Mouse (Mus musculus) forebrain, postnatal 0 days (tissue): ENCODE results near the gene Mbtd1. TPM values are rescaled to one million over a fixed set of nuclear protein-coding genes. Genes with fewer than 3 reads are reported as not detected.
A peak's percentile ranks its signal among the peaks of the same experiment; 100 is the strongest.

Source experiments
- ATAC-seq: fragments of 200-750 bp; cut with Nextera tagmentation; 2 replicates; pipeline ENCODE4 v1.8.0; 2017; ENCODE audit warnings: mild to moderate bottlenecking, moderate library complexity
- DNase-seq: peaks from one replicate; pipeline ENCODE4 v3.0.0-alpha.2; 2015
- H3K27ac ChIP-seq: fragments of 300-500 bp; sonication (generic); 2 replicates; pipeline ENCODE4 v1.5.1; 2014; ENCODE audit warnings: low read depth, mild to moderate bottlenecking, antibody characterized with exemption, low read length, moderate library complexity, mixed read lengths
- H3K27me3 ChIP-seq: fragments of 300-500 bp; sonication (generic); 2 replicates; pipeline ENCODE4 v1.6.1; 2014; ENCODE audit warnings: mild to moderate bottlenecking, low read length, mixed read lengths; ENCODE audit not compliant: insufficient read depth
- H3K36me3 ChIP-seq: fragments of 300-500 bp; sonication (generic); 2 replicates; pipeline ENCODE4 v1.6.1; 2014; ENCODE audit warnings: mild to moderate bottlenecking, moderate library complexity; ENCODE audit not compliant: insufficient read depth
- H3K4me1 ChIP-seq: fragments of 300-500 bp; sonication (generic); 2 replicates; pipeline ENCODE4 v1.6.1; 2014; ENCODE audit warnings: antibody characterized with exemption; ENCODE audit not compliant: insufficient read depth
- H3K4me2 ChIP-seq: fragments of 300-500 bp; sonication (generic); 2 replicates; pipeline ENCODE4 v1.6.1; 2014; ENCODE audit warnings: low read depth, mild to moderate bottlenecking, moderate library complexity
- H3K4me3 ChIP-seq: fragments of 300-500 bp; sonication (generic); 2 replicates; pipeline ENCODE4 v1.5.1; 2014; ENCODE audit warnings: low read depth, low read length, mixed read lengths
- H3K9ac ChIP-seq: fragments of 300-500 bp; sonication (generic); 2 replicates; pipeline ENCODE4 v1.6.1; 2014; ENCODE audit warnings: mild to moderate bottlenecking
- H3K9me3 ChIP-seq: fragments of 300-500 bp; sonication (generic); 2 replicates; pipeline ENCODE4 v1.6.1; 2016; ENCODE audit warnings: low read length
- CTCF ChIP-seq: sonication (generic); IDR thresholded peaks from 2 replicates; pipeline ENCODE4 v1.5.1; 2016; ENCODE audit warnings: antibody characterized with exemption, control low read depth, low read depth
- WGBS: fragments of 180-500 bp; shearing (Covaris S2); extraction: QIAGEN DNeasy Blood & Tissue Kit; methylation state at CpG from one replicate; pipeline ENCODE4 v1.1.7; 2014; 5-methylcytosine and 5-hydroxymethylcytosine counted together
- polyA plus RNA-seq: library from polyadenylated mRNA; unstranded; fragments of >200 nt; fragmentation: Nextera tagmentation; extraction: Ambion mirVana; gene quantifications from 2 replicates; pipeline ENCODE4 v1.2.1, GENCODE M21; 2015
- total RNA-seq: library from RNA; depleted of rRNA; stranded (reverse); fragments of >200 nt; gene quantifications from 2 replicates; pipeline ENCODE4 v1.2.3, GENCODE M21; 2014

Mbtd1 gene
- total and polyA plus RNA-seq, 2 experiments from 2014 or later, result 13.9 to 30.6 TPM

DNA sequence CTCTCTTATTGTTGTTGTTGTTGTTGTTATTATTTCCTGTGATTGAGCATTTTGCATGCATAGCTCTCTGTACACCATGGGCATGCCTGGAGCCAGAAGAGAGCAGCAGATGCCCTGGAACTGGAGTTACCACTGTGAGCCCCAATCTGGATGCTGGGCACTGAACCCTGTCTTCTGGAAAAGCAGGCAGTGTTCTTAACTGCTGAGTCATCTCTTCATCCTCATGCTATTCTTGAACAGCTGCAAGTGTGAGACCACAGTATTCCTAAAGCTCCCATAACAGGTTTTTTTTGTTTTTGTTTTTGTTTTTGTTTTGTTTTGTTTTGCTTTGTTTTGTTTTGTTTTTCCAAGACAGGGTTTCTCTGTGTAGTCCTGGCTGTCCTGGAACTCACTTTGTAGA is 100.6 kb downstream of the Mbtd1 start:
- Histone ChIP-seq H3K9ac (no peak overlapping the region), H3K4me2 (no peak overlapping the region)

DNA sequence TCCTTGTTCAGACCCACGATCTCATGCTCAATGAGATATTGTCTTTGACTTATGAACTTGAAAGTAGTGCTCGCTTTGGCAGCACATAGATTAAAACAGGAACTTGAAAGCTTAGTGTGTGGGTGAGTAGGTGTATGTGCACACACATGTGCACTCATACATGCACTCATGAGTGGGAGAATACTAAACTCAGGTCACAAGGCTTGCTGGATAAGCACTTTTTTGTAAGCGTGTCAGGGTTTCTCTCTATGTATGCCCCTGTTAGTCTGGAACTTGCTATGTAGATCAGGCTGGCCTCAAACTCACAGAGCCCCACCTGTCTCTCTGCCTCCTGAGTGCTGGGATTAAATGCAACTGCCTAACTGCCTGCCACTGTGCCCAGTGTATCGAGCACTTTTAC is 101.4 kb downstream of the Mbtd1 start:
- WGBS, result 86% methylated on average over 4 of the region's 4 CpGs

More for the DNA sequence above, 100.6 kb downstream of the Mbtd1 start:
- ATAC-seq, result no peak
- no peaks in the 10 kb centered on the region for H3K36me3 ChIP-seq
- H3K4me1 ChIP-seq, result no peaks in the 10 kb centered on the region
- no peaks in the 10 kb centered on the region for H3K27me3 ChIP-seq
- no peak for TF ChIP-seq CTCF
- DNase-seq, result no peak
- no peak overlapping the region for H3K27ac ChIP-seq
- H3K9me3 ChIP-seq, result no peaks in the 10 kb centered on the region
- no peak overlapping the region for H3K4me3 ChIP-seq

DNA sequence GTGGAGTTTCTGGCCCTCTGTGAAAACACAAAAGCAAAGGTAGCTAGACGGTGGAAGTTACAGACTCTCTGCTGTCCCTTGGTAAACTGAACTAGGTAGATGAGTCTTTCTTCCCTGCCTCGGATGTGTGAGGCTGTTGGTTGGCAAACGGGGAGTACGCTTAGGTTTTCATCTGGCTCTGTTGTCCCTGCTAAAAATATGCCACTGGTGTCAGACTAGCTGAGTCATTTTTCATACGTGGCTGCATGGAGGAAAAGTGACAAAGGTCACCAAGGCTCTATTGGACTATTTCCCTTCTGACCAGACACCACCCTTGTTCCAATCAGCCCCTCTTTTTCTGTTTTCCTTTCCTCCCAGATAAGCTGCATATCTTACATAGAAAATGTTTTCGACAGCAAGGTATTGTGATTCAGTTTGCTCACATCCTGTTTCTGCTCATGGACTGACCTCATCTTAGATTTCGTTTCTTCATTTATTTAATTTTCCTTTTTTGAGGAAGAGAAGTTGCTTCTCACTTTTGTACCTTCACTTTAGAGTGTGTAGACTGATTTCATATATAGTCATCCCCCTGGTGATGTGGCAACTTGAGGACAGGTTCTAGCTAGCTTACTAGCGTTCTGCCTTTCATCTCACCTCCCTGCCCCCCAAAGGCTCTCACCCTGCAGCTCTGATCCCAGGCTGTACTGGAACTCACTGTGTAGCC is 102.1 kb downstream of the Mbtd1 start:
- ATAC-seq, result no peak
- no peaks in the 10 kb centered on the region for H3K36me3 ChIP-seq
- TF ChIP-seq CTCF, result no peak
- H3K4me2 ChIP-seq, result no peak overlapping the region
- no peak for DNase-seq
- H3K9me3 ChIP-seq, result no peaks in the 10 kb centered on the region
- no peaks in the 10 kb centered on the region for H3K27me3 ChIP-seq
- H3K27ac ChIP-seq, result no peak overlapping the region
- WGBS, result 75% methylated on average over 8 of the region's 8 CpGs
- no peaks in the 10 kb centered on the region for H3K4me1 ChIP-seq
- no peak overlapping the region for H3K9ac ChIP-seq
- H3K4me3 ChIP-seq, result no peak overlapping the region

More for the DNA sequence above, 101.4 kb downstream of the Mbtd1 start:
- TF ChIP-seq CTCF, result no peak
- H3K27me3 ChIP-seq, result no peaks in the 10 kb centered on the region
- no peak for DNase-seq
- no peak overlapping the region for H3K9ac ChIP-seq
- no peaks in the 10 kb centered on the region for H3K4me1 ChIP-seq
- no peak overlapping the region for H3K27ac ChIP-seq
- no peaks in the 10 kb centered on the region for H3K36me3 ChIP-seq
- ATAC-seq, result no peak
- no peaks in the 10 kb centered on the region for H3K9me3 ChIP-seq
- no peak overlapping the region for H3K4me3 ChIP-seq
- no peak overlapping the region for H3K4me2 ChIP-seq

DNA sequence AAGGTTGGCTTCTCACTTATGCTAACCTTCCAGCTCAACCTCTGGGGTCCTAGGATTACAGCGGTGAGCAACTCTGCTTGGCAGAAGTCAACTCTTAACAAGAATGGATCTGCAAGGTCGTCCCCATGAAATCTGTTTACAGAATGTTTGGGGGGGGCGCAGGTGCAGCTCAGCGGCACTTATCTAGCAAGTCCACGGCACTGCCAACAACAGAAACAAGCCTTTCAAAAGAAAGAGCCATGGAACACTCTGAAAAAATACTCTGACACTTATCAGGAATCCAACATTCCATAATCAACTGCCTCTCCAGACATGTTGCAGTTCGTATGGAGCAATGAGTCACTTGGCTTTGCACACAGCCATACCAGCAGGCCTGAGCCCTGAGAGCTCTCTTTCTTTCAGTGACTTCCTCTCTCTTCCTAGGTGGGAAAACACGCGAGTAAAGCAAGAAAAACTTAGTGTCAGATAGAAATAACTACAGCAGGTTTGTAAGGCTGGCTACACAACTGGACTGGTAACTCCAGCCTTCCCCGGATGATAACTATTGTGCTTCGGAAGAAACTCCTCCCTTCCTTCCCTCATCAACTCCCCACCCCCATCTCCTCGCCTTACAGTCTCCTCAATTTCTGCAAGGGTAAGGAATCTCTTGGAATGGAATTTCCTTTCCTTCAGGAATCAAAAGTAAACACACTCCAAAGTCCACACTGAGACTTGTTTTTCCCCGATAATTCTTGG is 102.8 kb downstream of the Mbtd1 start:
- WGBS, result 74% methylated on average over 12 of the region's 12 CpGs

DNA sequence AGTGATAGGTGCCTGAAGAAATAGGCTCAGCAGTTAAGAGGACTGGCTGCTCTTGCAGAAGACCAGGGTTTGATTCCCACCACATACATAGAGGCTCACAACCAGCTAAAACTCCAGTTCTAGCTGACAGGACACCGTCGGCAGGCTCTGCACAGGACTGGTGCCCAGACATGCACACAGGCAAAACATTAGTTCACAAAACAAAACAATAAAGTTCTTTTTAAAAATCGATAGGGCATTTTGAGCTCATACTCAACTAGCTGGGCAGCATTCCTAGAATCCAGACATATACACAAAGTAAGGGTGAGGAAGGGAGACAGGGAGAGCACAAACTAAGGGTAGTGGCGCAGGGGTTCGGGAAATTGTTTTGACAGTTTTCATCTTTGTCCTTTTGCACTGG is 108.9 kb downstream of the Mbtd1 start:
- DNase-seq (no peak), ATAC-seq (no peak)
- H3K4me1 ChIP-seq, result peaks cover 21% of the 10 kb centered on the region; the same call in 1 of the 2 replicates
- no peaks in the 10 kb centered on the region for H3K9me3 ChIP-seq
- no peaks in the 10 kb centered on the region for H3K27me3 ChIP-seq
- peak overlapping the region; percentile 92; the same call in 1 of the 2 replicates for H3K4me2 ChIP-seq
- 0 out of 2 replicates have a peak overlapping the region, but pooled peaks have one; percentile 91 for H3K9ac ChIP-seq
- no peaks in the 10 kb centered on the region for H3K36me3 ChIP-seq
- H3K4me3 ChIP-seq, result peak overlapping the region; percentile 97; the same call in 1 of the 2 replicates
- H3K27ac ChIP-seq, result peak overlapping the region; percentile 91
- no peak for TF ChIP-seq CTCF
- WGBS, result 60% methylated on average over 5 of the region's 5 CpGs

More for the DNA sequence above, 102.8 kb downstream of the Mbtd1 start:
- Histone ChIP-seq H3K27me3 (no peaks in the 10 kb centered on the region), H3K9ac (no peak overlapping the region), H3K27ac (no peak overlapping the region), H3K4me3 (no peak overlapping the region), H3K36me3 (no peaks in the 10 kb centered on the region), H3K9me3 (no peaks in the 10 kb centered on the region), H3K4me1 (no peaks in the 10 kb centered on the region), H3K4me2 (no peak overlapping the region)
- DNase-seq (no peak), ATAC-seq (no peak)
- TF ChIP-seq CTCF, result no peak

DNA sequence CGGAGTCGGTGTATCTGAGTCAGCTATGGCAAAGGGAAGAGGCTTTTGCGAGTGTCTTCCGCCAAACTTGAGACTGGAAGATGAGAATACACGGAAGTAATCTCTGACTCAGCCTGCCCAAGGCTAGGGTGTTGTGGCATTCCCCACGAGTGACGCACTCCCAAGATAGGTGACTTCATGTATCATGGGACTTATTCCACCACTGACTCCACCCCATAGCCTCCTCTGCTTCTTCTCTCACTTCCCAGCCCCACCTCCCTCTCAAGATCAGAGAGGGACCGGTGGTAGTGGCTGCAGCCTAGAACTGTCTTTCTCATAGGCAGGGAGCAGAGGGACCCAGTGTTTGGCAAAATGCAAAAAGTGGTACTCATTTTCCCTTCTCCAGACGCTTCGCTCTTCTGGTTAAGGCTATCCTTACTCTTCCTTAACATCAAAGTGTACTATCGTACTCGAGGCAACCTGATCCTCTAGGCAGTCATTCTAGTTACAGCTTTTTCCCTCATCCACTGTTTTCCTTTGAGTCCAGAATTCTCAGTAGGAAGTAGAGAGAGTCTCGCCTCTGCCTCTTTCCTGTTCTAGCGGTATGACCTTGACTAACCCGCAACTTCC is 109.6 kb downstream of the Mbtd1 start:
- H3K27ac ChIP-seq, result peak overlapping the region; percentile 91
- ATAC-seq (peak; percentile 55), DNase-seq (no peak)
- no peak for TF ChIP-seq CTCF
- H3K9ac ChIP-seq, result peak overlapping the region; percentile 91
- H3K4me3 ChIP-seq, result peak overlapping the region; percentile 97
- H3K4me1 ChIP-seq, result peaks cover 21% of the 10 kb centered on the region; the same call in 1 of the 2 replicates
- peak overlapping the region; percentile 92 for H3K4me2 ChIP-seq
- no peaks in the 10 kb centered on the region for H3K9me3 ChIP-seq
- H3K36me3 ChIP-seq, result no peaks in the 10 kb centered on the region
- 7% methylated on average over 15 of the region's 15 CpGs for WGBS
- H3K27me3 ChIP-seq, result no peaks in the 10 kb centered on the region
